Mouse (Mus musculus) MEL (cell line): ENCODE measurements around the gene Rgs8.

Experiments
- E2F4 ChIP-seq: IDR thresholded peaks from 2 replicates; pipeline ENCODE4 v1.6.1; 2011; ENCODE audit warnings: low read depth, low read length, improper control_type of control experiment, borderline replicate concordance
- ELF1 ChIP-seq: IDR thresholded peaks from 2 replicates; pipeline ENCODE4 v1.6.1; 2014; ENCODE audit warnings: low read depth, mild to moderate bottlenecking, inconsistent platforms, low read length, improper control_type of control experiment, moderate library complexity
- EP300 ChIP-seq, 2 experiments: IDR thresholded peaks; 2 replicates each; pipeline ENCODE4 v1.6.1; 2011; ENCODE audit warnings: improper control_type of control experiment in 2 of 2, low read length in 2 of 2, low read depth in 1 of 2, mild to moderate bottlenecking in 1 of 2
- ETS1 ChIP-seq: IDR thresholded peaks from 2 replicates; pipeline ENCODE4 v1.6.1; 2012; ENCODE audit warnings: low read depth, mild to moderate bottlenecking, inconsistent platforms, low read length, improper control_type of control experiment, moderate library complexity
- HCFC1 ChIP-seq: IDR thresholded peaks from 2 replicates; pipeline ENCODE4 v1.6.1; 2012; ENCODE audit warnings: low read depth, mild to moderate bottlenecking, inconsistent platforms, low read length, improper control_type of control experiment, moderate library complexity
- MAFK ChIP-seq: IDR thresholded peaks from 2 replicates; pipeline ENCODE4 v1.6.1; 2011; ENCODE audit warnings: low read depth, mild to moderate bottlenecking, low read length, improper control_type of control experiment, borderline replicate concordance
- MAX ChIP-seq: IDR thresholded peaks from 2 replicates; pipeline ENCODE4 v1.6.1; 2011; ENCODE audit warnings: low read length, improper control_type of control experiment
- MAZ ChIP-seq: IDR thresholded peaks from 2 replicates; pipeline ENCODE4 v1.6.1; 2012; ENCODE audit warnings: low read depth, mild to moderate bottlenecking, inconsistent platforms, low read length, improper control_type of control experiment
- MEF2A ChIP-seq: IDR thresholded peaks from 2 replicates; pipeline ENCODE4 v1.6.1; 2014; ENCODE audit warnings: low read depth, mild to moderate bottlenecking, inconsistent platforms, low read length, improper control_type of control experiment; ENCODE audit not compliant: poor library complexity, insufficient replicate concordance, severe bottlenecking; ENCODE audit errors: extremely low read depth
- POLR2A ChIP-seq, 2 experiments: IDR thresholded peaks; 2 replicates each; pipeline ENCODE4 v1.6.1; 2011 to 2012; ENCODE audit warnings: low read length in 2 of 2, mild to moderate bottlenecking in 2 of 2, control low read depth in 1 of 2, improper control_type of control experiment in 1 of 2, low read depth in 1 of 2, moderate library complexity in 1 of 2; ENCODE audit not compliant: control insufficient read depth in 1 of 2, insufficient read depth in 1 of 2, poor library complexity in 1 of 2
- ZMIZ1 ChIP-seq: IDR thresholded peaks from 2 replicates; pipeline ENCODE4 v1.6.1; 2012; ENCODE audit warnings: low read depth, mild to moderate bottlenecking, inconsistent platforms, low read length, improper control_type of control experiment, moderate library complexity

GRCm38 (mm10) chr1:153712633-153713032 lies 59.8 kb downstream of the Rgs8 start:
- TF ChIP-seq EP300 (IDR thresholded peaks at IDR 0.05; ENCODE audit: low read depth in 1 of 2, low read length in 2 of 2): no peak
- no peak for TF ChIP-seq MAX
- no peak for TF ChIP-seq POLR2A (IDR thresholded peaks at IDR 0.05; ENCODE audit: control insufficient read depth in 1 of 2, insufficient read depth in 1 of 2, low read depth in 1 of 2, low read length in 2 of 2, poor library complexity in 1 of 2)
- no peak for TF ChIP-seq MAZ
- no peak for TF ChIP-seq ELF1
- no peak for TF ChIP-seq HCFC1
- TF ChIP-seq E2F4: no peak
- TF ChIP-seq ETS1: no peak
- no peak for TF ChIP-seq MEF2A
- TF ChIP-seq MAFK: no peak
- TF ChIP-seq ZMIZ1: no peak
